Mouse (Mus musculus): ENCODE measurements around the gene Ggact.

The Ggact gene

GRCm38 (mm10) chr14:122900679-122901078 lies 12.9 kb downstream of the Ggact start:
- DNase-seq (ENCODE audit: low spot score), result no peak

DNA sequence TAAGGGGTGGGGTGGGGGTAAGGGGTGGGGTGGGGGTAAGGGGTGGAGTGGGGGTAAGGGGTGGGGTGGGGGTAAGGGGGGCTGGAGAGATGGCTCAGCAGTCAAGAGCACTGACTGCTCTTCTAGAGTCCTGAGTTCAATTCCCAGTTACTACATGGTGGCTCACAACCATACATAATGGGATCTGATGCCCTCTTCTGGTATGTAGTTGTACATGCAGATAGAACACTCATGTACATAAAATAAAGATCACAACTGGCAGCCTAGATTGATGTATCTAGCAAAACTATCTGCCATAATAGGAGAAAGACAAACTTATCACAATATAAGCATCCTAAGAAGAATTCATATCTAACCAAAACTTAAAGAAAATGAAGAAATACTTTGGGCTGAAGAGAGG lies 15.0 kb downstream of the Ggact start:
- DNase-seq (ENCODE audit: low spot score), result no peak

- no peak for DNase-seq (ENCODE audit: low spot score)
These were observed 17.5 kb downstream of the Ggact start for GRCm38 (mm10) chr14:122896106-122896505.

DNA sequence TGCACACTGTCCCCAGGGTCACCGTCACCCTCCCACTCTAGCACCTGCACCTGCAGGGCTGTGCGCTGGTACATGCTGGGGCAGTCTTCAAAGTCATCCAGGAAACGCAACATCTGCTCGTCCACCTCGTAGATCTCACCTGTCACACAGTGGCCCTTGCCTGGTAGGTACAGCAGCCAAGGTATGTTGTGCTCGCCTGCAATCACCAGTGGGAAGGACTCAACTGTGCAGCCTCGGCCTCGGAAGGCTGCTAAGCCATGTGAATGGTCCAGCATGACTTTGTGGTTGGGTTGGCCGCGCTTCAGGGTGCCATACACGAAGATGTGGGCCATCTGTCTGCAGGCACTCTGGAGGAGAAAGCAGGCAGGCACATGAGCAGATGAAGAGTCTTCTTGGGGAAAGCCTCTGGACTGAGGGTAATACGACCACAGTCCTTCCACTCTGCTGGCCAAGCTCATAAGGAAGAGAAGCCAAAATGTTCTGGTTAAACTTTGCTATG lies 22.0 kb downstream of the Ggact start:
- no peak for DNase-seq (ENCODE audit: low spot score)

- no peak for DNase-seq (ENCODE audit: low spot score)
These were observed 25.1 kb downstream of the Ggact start for GRCm38 (mm10) chr14:122888480-122888872.

- DNase-seq (ENCODE audit: low spot score), result no peak
These were observed 25.7 kb downstream of the Ggact start for GRCm38 (mm10) chr14:122887702-122888479.

DNA sequence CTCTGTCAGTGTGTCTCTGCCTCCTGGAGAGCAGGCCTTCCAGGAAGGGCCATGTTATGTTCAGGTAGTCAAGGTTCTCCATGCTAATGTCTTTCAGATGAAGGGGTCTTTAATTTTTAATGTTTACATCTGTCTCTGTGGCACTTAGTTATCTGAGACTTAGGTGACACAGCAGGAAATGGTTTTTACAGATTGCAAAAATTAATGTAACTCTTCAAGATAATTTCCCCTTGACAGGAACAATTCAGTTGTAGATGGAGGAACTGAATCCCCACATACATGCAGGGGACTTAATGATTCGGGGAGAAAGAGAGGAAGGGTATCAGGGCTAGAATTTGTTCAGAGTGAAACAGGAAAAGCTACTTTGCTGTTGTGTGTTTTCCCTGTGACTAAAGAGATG lies 26.3 kb downstream of the Ggact start:
- no peak for DNase-seq (ENCODE audit: low spot score)

DNA sequence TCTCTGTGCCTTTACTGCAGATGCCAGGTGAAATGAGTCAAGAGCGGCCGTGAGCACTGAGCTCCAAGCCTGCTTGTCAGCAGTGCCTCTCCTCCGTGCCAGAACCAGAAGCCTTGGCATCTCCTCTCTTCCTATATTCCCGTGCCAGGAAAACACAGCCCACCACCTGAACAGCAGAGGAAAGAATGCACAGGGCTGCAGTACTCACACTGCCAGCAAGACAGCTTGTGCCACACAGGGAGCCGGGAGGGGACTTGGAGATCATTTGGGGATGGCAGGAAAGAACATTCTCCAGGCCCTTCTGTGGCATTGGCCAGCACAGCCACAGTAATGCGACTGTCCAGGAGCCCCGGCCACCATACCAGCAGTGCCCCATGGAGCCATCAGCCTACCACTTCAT lies 27.7 kb downstream of the Ggact start:
- no peak for DNase-seq (ENCODE audit: low spot score)

- no peak for DNase-seq (ENCODE audit: low spot score)
These were observed 29.6 kb downstream of the Ggact start for GRCm38 (mm10) chr14:122883821-122884584.

- DNase-seq (ENCODE audit: low spot score), result no peak
These were observed 30.1 kb downstream of the Ggact start for GRCm38 (mm10) chr14:122883410-122883806.

DNA sequence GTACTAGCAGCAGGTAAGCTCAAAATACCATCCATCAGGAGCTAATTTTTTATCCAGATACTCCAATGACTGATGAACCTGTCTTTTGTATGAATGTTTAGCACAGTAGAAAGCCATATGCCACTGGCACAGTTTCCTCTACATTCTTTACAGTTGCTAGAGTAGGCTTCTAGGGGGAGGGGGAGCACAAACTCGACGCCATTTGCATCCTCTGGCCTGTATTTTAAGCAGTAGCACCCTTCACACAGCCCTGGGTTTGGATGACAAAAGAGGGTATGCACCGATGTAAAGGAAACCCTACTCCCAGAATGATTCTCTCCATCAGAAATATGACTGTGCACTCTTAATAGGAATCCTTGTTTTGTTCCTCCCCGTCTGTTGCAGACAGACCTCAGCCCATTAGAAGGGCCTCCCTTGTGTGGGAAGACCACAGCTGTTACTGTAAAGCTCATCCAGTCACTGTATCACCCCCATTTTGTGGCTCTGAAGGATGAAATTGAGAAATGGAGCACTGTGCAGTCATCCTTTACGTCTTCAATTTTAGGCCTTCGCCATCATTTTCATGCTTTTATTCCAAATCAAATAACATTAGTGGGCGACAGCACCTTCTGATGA lies 30.7 kb downstream of the Ggact start:
- DNase-seq (ENCODE audit: low spot score), result no peak

DNA sequence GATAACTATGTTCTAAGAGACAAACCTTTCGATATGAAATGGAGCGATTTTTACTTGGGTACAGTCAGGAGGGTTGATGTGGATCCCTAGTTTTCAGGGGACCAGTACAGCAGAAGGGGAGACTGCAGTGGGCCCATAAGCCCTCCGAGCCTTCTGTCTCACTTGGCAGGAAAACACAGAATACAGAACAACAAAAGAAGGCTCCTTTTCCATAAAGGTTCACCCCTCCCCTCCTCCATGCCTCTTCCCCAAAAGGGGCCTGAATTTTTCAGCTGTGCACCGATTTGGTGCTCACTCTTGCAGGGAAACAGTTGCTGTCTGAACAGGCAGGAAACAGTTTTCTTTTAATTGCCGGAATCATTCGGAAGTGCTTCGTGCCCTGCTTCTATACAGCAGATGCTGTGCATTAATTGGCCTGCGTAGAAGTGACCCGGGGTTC lies 31.3 kb downstream of the Ggact start:
- DNase-seq (ENCODE audit: low spot score), result no peak

DNA sequence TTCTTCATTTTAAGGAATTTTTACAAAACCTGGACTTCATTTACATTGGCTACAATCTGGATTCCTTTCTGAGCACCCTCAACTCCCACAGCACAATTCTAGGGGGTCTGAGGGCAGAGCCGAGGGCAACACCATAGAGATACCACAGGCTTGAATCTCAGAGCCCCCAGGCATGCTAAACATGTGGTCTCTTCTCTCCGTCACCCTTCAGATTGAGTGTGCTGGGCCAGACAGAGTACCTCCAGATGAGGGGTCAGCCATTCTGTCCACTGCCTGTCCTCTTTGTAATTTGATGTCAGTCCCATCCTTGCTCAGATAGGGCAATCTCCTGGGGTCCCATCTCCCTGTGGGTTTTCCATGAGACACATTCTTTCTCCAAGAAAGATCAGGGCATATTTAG lies 31.9 kb downstream of the Ggact start:
- DNase-seq (ENCODE audit: low spot score), result no peak

DNA sequence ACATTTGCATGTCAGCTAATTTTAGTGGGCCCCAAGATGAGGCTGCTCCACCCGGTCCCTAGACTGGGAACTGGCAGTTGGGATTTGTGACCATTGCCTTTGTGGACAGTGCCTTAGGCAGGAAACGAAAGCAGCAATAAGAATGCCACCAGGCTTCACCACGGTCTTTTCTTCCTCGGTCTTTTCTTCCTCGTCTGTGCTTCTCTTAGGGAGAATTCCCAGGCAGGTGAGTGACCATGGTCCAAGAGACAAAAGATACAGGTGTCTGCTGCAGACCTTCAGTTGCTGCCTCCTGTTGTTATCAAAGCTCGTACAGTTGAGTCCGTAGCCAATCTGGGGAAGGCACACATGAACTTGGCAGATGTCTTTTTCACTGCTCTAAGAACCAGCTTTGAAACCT lies 33.3 kb downstream of the Ggact start:
- no peak for DNase-seq (ENCODE audit: low spot score)

GRCm38 (mm10) chr14:122877787-122878186 lies 35.8 kb downstream of the Ggact start:
- no peak for DNase-seq (ENCODE audit: low spot score)

GRCm38 (mm10) chr14:122876723-122877122 lies 36.8 kb downstream of the Ggact start:
- DNase-seq (ENCODE audit: low spot score), result no peak

DNA sequence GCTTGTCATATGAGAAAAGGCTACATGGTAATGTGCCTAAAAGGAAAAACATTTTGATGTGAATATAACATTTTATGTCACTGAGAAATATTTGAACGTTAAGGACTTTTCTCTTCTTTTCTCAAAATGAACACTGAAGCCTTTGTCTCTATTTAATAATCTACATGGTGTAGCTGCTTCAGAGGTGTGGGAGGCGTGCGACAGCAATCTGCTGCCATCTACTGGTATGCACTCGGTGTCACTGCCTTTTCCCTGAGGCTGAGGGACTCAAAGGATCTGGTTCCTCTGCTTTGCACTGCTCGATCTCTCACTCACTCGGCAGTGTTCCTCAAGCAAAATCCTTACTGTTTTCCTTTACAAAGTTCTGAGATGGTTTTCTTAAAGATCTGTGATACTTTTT lies 37.4 kb downstream of the Ggact start:
- no peak for DNase-seq (ENCODE audit: low spot score)

- DNase-seq (ENCODE audit: low spot score), result no peak
These were observed 37.9 kb downstream of the Ggact start for GRCm38 (mm10) chr14:122875636-122876035.

- no peak for DNase-seq (ENCODE audit: low spot score)
These were observed 38.5 kb downstream of the Ggact start for GRCm38 (mm10) chr14:122875056-122875455.

DNA sequence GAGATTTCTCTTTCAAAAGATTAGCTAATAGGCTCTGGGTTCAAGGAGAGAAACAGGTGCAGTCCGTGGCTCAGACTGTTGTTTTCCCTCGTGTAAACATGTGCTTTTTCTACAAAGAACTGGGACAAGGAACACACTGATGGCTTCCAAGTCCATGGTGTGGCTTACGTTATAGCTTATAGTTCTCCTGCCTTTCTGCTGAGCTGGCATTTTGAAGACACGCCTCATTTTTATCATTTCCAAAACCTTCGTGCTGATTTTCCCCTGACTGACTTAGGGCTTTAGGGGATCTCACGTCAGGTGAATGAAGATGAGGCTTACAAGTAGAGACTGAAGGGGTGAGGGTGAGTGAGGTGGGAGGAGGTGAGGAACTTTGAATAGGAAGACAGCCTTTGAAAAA lies 40.9 kb downstream of the Ggact start:
- no peak for DNase-seq (ENCODE audit: low spot score)

DNA sequence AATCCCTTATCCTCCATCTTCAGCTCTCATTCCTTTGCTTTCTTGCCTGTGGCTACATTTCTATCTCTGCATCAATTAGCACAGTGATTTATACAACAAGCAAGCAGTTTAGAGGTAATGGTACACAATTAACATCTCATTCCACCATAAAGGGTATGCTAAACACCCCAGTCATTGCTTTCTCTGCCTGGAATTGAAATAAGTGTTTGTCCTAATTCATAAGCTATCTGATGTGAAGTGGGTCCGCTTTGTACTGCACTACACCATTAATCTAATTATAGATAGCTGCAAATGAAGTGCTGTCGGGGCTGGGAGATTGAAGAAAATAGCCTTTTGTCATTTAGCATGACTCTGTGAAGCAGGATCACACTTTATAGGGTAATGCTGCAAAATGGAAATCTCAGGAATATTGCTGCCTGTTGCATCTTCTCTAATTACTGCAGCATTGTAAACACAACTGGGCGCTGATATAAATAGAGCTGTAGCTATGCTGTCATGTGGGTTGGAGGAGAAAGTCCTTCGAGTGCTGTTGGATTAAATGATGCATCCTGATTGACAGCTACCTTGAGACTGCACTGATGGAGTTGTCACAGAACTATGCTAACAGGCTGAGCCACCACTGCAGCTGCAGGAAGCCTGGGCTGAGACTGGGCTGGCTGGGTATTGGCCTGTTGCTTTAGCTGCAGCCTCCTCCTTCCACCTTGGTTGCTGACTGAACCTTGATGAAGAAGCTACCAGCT lies 41.5 kb downstream of the Ggact start:
- no peak for DNase-seq (ENCODE audit: low spot score)

DNA sequence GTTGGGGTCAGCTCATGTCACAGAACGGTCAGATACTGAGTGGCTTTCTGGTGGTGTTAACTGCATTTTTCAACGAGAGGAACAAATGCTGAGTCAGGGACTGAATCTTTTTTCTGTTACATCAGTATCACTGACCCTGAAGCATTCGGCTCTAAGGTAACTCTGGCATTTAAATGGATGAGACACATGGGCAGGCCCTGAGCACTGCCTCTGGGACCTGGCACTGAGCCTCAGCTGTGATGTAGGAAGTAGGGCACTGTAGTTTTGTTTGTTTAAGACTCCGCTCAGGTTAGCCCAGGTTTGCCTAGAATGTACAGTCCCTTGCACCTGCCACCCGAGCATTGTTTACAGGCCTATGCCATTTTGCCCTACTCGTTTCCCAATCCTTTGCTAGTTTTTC lies 43.7 kb downstream of the Ggact start:
- no peak for DNase-seq (ENCODE audit: low spot score)
